In the genomic region with DNA sequence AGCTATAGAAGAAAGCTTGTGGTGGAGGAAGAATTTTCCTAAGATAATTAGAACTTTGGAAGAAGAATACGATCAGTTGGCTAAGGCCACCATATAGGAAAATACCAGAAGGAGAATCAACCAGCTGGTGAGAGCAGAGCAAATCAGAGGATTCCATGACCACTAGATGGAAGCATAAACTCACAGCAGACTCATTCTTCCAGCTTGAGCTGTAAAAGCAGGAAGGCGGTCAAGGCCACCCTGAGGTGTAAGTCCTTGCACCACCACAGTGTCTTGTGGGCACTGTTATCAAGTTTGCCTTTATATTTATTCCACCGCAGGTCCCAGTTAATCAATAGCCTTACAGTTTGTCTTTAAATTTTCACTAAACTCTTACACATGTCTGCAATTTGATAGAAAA, we compare ENCODE assay signal across 8 mouse cellular contexts.
A peak's percentile ranks its signal among the peaks of the same experiment; 100 is the strongest.
DNase-seq lines count a peak whose midpoint lies in the region; ATAC-seq lines count a peak whose summit lies in the region.

No protein-coding gene starts in this region.

- no peak overlapping the region for H3K27ac ChIP-seq in forebrain, embryonic 10.5 days
- no peak overlapping the region for H3K27ac ChIP-seq in hindbrain, embryonic 16.5 days (ENCODE audit: low read depth, low read length)
- H3K27ac ChIP-seq in limb, embryonic 12.5 days, result no peak overlapping the region
- H3K27ac ChIP-seq in neural tube, embryonic 12.5 days, result no peak overlapping the region

- H3K27me3 ChIP-seq in forebrain, embryonic 10.5 days (ENCODE audit: poor library complexity, severe bottlenecking), result no peaks in the 10 kb centered on the region
- H3K27me3 ChIP-seq in hindbrain, embryonic 16.5 days (replicated peaks; ENCODE audit: control insufficient read depth, insufficient read depth, low read length), result no peaks in the 10 kb centered on the region
- H3K27me3 ChIP-seq in limb, embryonic 12.5 days, result no peaks in the 10 kb centered on the region
- H3K27me3 ChIP-seq in neural tube, embryonic 12.5 days (replicated peaks), result no peaks in the 10 kb centered on the region

- WGBS in forebrain, embryonic 10.5 days, result 50% methylated on average over 3 of the region's 3 CpGs
- WGBS in hindbrain, embryonic 16.5 days, result 33% methylated on average over 3 of the region's 3 CpGs
- WGBS in limb, embryonic 12.5 days, result 38% methylated on average over 3 of the region's 3 CpGs
- WGBS in neural tube, embryonic 12.5 days, result 43% methylated on average over 3 of the region's 3 CpGs

- no peaks in the 10 kb centered on the region for H3K36me3 ChIP-seq in forebrain, embryonic 10.5 days (replicated peaks)
- H3K36me3 ChIP-seq in hindbrain, embryonic 16.5 days (ENCODE audit: control insufficient read depth, insufficient read depth, low read length), result no peaks in the 10 kb centered on the region
- H3K36me3 ChIP-seq in limb, embryonic 12.5 days, result no peaks in the 10 kb centered on the region
- H3K36me3 ChIP-seq in neural tube, embryonic 12.5 days, result no peaks in the 10 kb centered on the region

- H3K4me2 ChIP-seq in hindbrain, embryonic 16.5 days (ENCODE audit: low read length), result no peak overlapping the region
- no peak overlapping the region for H3K4me2 ChIP-seq in limb, embryonic 12.5 days
- no peak overlapping the region for H3K4me2 ChIP-seq in neural tube, embryonic 12.5 days (replicated peaks)

- peaks cover 5% of the 10 kb centered on the region for H3K4me1 ChIP-seq in forebrain, embryonic 10.5 days
- H3K4me1 ChIP-seq in hindbrain, embryonic 16.5 days (ENCODE audit: control insufficient read depth, insufficient read depth, low read depth, low read length), result no peaks in the 10 kb centered on the region
- H3K4me1 ChIP-seq in limb, embryonic 12.5 days (replicated peaks), result no peaks in the 10 kb centered on the region
- H3K4me1 ChIP-seq in neural tube, embryonic 12.5 days, result no peaks in the 10 kb centered on the region

- no peaks in the 10 kb centered on the region for H3K9me3 ChIP-seq in forebrain, embryonic 10.5 days
- H3K9me3 ChIP-seq in hindbrain, embryonic 16.5 days (ENCODE audit: control insufficient read depth, low read length), result no peaks in the 10 kb centered on the region
- no peaks in the 10 kb centered on the region for H3K9me3 ChIP-seq in limb, embryonic 12.5 days
- H3K9me3 ChIP-seq in neural tube, embryonic 12.5 days, result no peaks in the 10 kb centered on the region

- DNase-seq in layer of hippocampus, adult 11-12 months (ENCODE audit: low spot score), result peak; percentile 44
- DNase-seq in layer of hippocampus, postnatal 25 days (ENCODE audit: extremely low spot score in 1 of 2, low spot score in 1 of 2), result no peak
- peak; percentile 92 for DNase-seq in brain, adult 2 months (ENCODE audit: low read depth, low spot score)
- peak; percentile 17 for DNase-seq in forebrain, embryonic 10.5 days (ENCODE audit: extremely low spot score, low spot score)
- no peak for DNase-seq in urinary bladder, adult 2 months (ENCODE audit: low spot score)

- no peak overlapping the region for H3K9ac ChIP-seq in hindbrain, embryonic 16.5 days (ENCODE audit: low read depth, low read length)
- no peak overlapping the region for H3K9ac ChIP-seq in limb, embryonic 12.5 days (replicated peaks)
- H3K9ac ChIP-seq in neural tube, embryonic 12.5 days, result no peak overlapping the region

- no peak overlapping the region for H3K4me3 ChIP-seq in forebrain, embryonic 10.5 days
- no peak overlapping the region for H3K4me3 ChIP-seq in hindbrain, embryonic 16.5 days (ENCODE audit: low read length)
- no peak overlapping the region for H3K4me3 ChIP-seq in limb, embryonic 12.5 days (replicated peaks)
- H3K4me3 ChIP-seq in neural tube, embryonic 12.5 days, result no peak overlapping the region

- peak; percentile 96 for ATAC-seq in hindbrain, embryonic 16.5 days
- ATAC-seq in limb, embryonic 12.5 days (ENCODE audit: insufficient number of reproducible peaks, insufficient read depth, low FRiP score, low TSS enrichment, low read depth), result peak; percentile 75; the same call in 1 of the 2 replicates
- ATAC-seq in neural tube, embryonic 12.5 days (ENCODE audit: low FRiP score, low read depth), result peak; percentile 82

Comparison
In these comparisons a context has a peak if more than half of its experiments do, and no peak if none do; other contexts are left out.
1. DNase-seq: peak in layer of hippocampus, adult 11-12 months (single experiment), brain, adult 2 months (single experiment) and forebrain, embryonic 10.5 days (single experiment); none in layer of hippocampus, postnatal 25 days (0 of 2) and urinary bladder, adult 2 months (single experiment).
2. Peak in every context shown above with its lines, with median percentiles within 50 percentile points of each other: ATAC-seq.